Mouse (Mus musculus): Measurements from ENCODE around the gene Nxnl2. TPM values are rescaled to one million over a fixed set of nuclear protein-coding genes. Genes with fewer than 3 reads are reported as not detected.

Gene Nxnl2
- polyA plus RNA-seq, 1 experiment: not detected

- H3ac ChIP-seq (ENCODE audit: control insufficient read depth, insufficient read length): no peak overlapping the region
- H3K36me3 ChIP-seq (ENCODE audit: control insufficient read depth, insufficient read depth): no peaks in the 10 kb centered on the region
- TF ChIP-seq MYOD1 (IDR thresholded peaks at IDR 0.05; ENCODE audit: control insufficient read depth in 1 of 3, insufficient read length in 2 of 3, low read depth in 2 of 3): no peak
- TF ChIP-seq USF1 (IDR thresholded peaks at IDR 0.05; ENCODE audit: low read depth): no peak
- TF ChIP-seq TCF3 (IDR thresholded peaks at IDR 0.05; ENCODE audit: insufficient read length, low read depth): no peak
- no peak for TF ChIP-seq POLR2A (IDR thresholded peaks at IDR 0.05; ENCODE audit: insufficient read length, low read depth)
- no peak for TF ChIP-seq SRF (IDR thresholded peaks at IDR 0.05; ENCODE audit: control insufficient read depth, insufficient read length, low read depth)
- TF ChIP-seq MYOG (IDR thresholded peaks at IDR 0.05; ENCODE audit: control insufficient read depth in 1 of 3, insufficient read depth in 1 of 3, insufficient read length in 2 of 3, low read depth in 2 of 3): no peak
- no peak for TF ChIP-seq MAX (IDR thresholded peaks at IDR 0.05; ENCODE audit: low read depth)
- TF ChIP-seq POLR2AphosphoS2 (IDR thresholded peaks at IDR 0.05; ENCODE audit: insufficient read length, low read depth): no peak
- no peak for TF ChIP-seq CEBPB (IDR thresholded peaks at IDR 0.05; ENCODE audit: insufficient read depth, poor library complexity, severe bottlenecking)
- no peak for TF ChIP-seq E2F4 (IDR thresholded peaks at IDR 0.05; ENCODE audit: insufficient read depth)
- TF ChIP-seq REST (IDR thresholded peaks at IDR 0.05; ENCODE audit: insufficient read depth, insufficient read length): no peak
- TF ChIP-seq TCF12 (IDR thresholded peaks at IDR 0.05; ENCODE audit: insufficient read depth, poor library complexity, severe bottlenecking): no peak
- H3K4me2 ChIP-seq (ENCODE audit: low read depth): no peak overlapping the region
- H3K79me2 ChIP-seq (ENCODE audit: control insufficient read depth, insufficient read depth): no peaks in the 10 kb centered on the region
- no peak overlapping the region for H3K4me3 ChIP-seq
- H3K27me3 ChIP-seq (ENCODE audit: control insufficient read depth, insufficient read depth, insufficient read length): no peaks in the 10 kb centered on the region
Measured at GRCm38 (mm10) chr13:51214746-51215145, 43.9 kb downstream of the Nxnl2 start.

GRCm38 (mm10) chr13:51220897-51221296 is 50.1 kb downstream of the Nxnl2 start:
- H3K4me3 ChIP-seq: no peak overlapping the region
- H3ac ChIP-seq (ENCODE audit: control insufficient read depth, insufficient read length): no peak overlapping the region
- no peaks in the 10 kb centered on the region for H3K36me3 ChIP-seq (ENCODE audit: control insufficient read depth, insufficient read depth)
- H3K4me2 ChIP-seq (ENCODE audit: low read depth): no peak overlapping the region
- TF ChIP-seq TCF12 (IDR thresholded peaks at IDR 0.05; ENCODE audit: insufficient read depth, poor library complexity, severe bottlenecking) (no peak), POLR2AphosphoS2 (IDR thresholded peaks at IDR 0.05; ENCODE audit: insufficient read length, low read depth) (no peak)
- H3K27me3 ChIP-seq (ENCODE audit: control insufficient read depth, insufficient read depth, insufficient read length): no peaks in the 10 kb centered on the region
- H3K79me2 ChIP-seq (ENCODE audit: control insufficient read depth, insufficient read depth): no peaks in the 10 kb centered on the region

GRCm38 (mm10) chr13:51221425-51222160 is 50.8 kb downstream of the Nxnl2 start:
- no peak overlapping the region for H3ac ChIP-seq (ENCODE audit: control insufficient read depth, insufficient read length)
- TF ChIP-seq REST (IDR thresholded peaks at IDR 0.05; ENCODE audit: insufficient read depth, insufficient read length) (no peak), TCF3 (IDR thresholded peaks at IDR 0.05; ENCODE audit: insufficient read length, low read depth) (no peak), POLR2AphosphoS2 (IDR thresholded peaks at IDR 0.05; ENCODE audit: insufficient read length, low read depth) (no peak), MYOG (IDR thresholded peaks at IDR 0.05; ENCODE audit: control insufficient read depth in 1 of 3, insufficient read depth in 1 of 3, insufficient read length in 2 of 3, low read depth in 2 of 3) (no peak), CEBPB (IDR thresholded peaks at IDR 0.05; ENCODE audit: insufficient read depth, poor library complexity, severe bottlenecking) (no peak), USF1 (IDR thresholded peaks at IDR 0.05; ENCODE audit: low read depth) (no peak)
- H3K4me2 ChIP-seq (ENCODE audit: low read depth): no peak overlapping the region
- no peak overlapping the region for H3K4me3 ChIP-seq
- no peaks in the 10 kb centered on the region for H3K27me3 ChIP-seq (ENCODE audit: control insufficient read depth, insufficient read depth, insufficient read length)
- no peaks in the 10 kb centered on the region for H3K79me2 ChIP-seq (ENCODE audit: control insufficient read depth, insufficient read depth)
- H3K36me3 ChIP-seq (ENCODE audit: control insufficient read depth, insufficient read depth): no peaks in the 10 kb centered on the region

Other genes starting within 250 kb of the Nxnl2 start
- gene Spin1, start 70.1 kb upstream of the Nxnl2 start, polyA plus RNA-seq (2012; fragmentation: generic; extraction: Trizol): 18.3 TPM
- 9.7 TPM for gene S1pr3, start 237.6 kb downstream of the Nxnl2 start, polyA plus RNA-seq (2012; fragmentation: generic; extraction: Trizol)

Measured in myocyte (in vitro differentiated cells).